Mouse (Mus musculus): ENCODE results near the gene Hsd17b3.

Hsd17b3 gene

GRCm38 (mm10) chr13:64089130-64089529 lies at the start of gene Hsd17b3:
Gene Hsd17b3, minus strand, starts transcription at chr13:64089230.
- DNase-seq (ENCODE audit: low read depth, low spot score): no peak

- no peak for DNase-seq (ENCODE audit: low read depth, low spot score)
Measured at GRCm38 (mm10) chr13:64129616-64130375, 40.8 kb upstream of the Hsd17b3 start.

GRCm38 (mm10) chr13:64128858-64129615 lies 40.0 kb upstream of the Hsd17b3 start, which contains the start of gene Slc35d2:
Gene Slc35d2, minus strand, starts transcription at chr13:64129368.
- DNase-seq (ENCODE audit: low read depth, low spot score): peak; percentile 65

- no peak for DNase-seq (ENCODE audit: low read depth, low spot score)
Measured at GRCm38 (mm10) chr13:64126316-64126715, 37.3 kb upstream of the Hsd17b3 start.

GRCm38 (mm10) chr13:64124886-64125285 lies 35.9 kb upstream of the Hsd17b3 start:
- no peak for DNase-seq (ENCODE audit: low read depth, low spot score)

GRCm38 (mm10) chr13:64123491-64124188 lies 34.6 kb upstream of the Hsd17b3 start:
- DNase-seq (ENCODE audit: low read depth, low spot score): no peak

GRCm38 (mm10) chr13:64120760-64121159 lies 31.7 kb upstream of the Hsd17b3 start:
- DNase-seq (ENCODE audit: low read depth, low spot score): no peak

GRCm38 (mm10) chr13:64117442-64117841 lies 28.4 kb upstream of the Hsd17b3 start:
- DNase-seq (ENCODE audit: low read depth, low spot score): peak; percentile 42

GRCm38 (mm10) chr13:64110421-64110820 lies 21.4 kb upstream of the Hsd17b3 start:
- DNase-seq (ENCODE audit: low read depth, low spot score): no peak

GRCm38 (mm10) chr13:64108381-64108850 lies 19.4 kb upstream of the Hsd17b3 start:
- DNase-seq (ENCODE audit: low read depth, low spot score): no peak

GRCm38 (mm10) chr13:64107535-64107934 lies 18.5 kb upstream of the Hsd17b3 start:
- peak; percentile 27 for DNase-seq (ENCODE audit: low read depth, low spot score)

GRCm38 (mm10) chr13:64107105-64107504 lies 18.1 kb upstream of the Hsd17b3 start:
- DNase-seq (ENCODE audit: low read depth, low spot score): no peak

- DNase-seq (ENCODE audit: low read depth, low spot score): no peak
Measured at GRCm38 (mm10) chr13:64105690-64106089, 16.7 kb upstream of the Hsd17b3 start.

- DNase-seq (ENCODE audit: low read depth, low spot score): peak; percentile 53
Measured at GRCm38 (mm10) chr13:64100186-64100585, 11.2 kb upstream of the Hsd17b3 start.

- peak; percentile 78 for DNase-seq (ENCODE audit: low read depth, low spot score)
Measured at GRCm38 (mm10) chr13:64098992-64099391, 10.0 kb upstream of the Hsd17b3 start.

GRCm38 (mm10) chr13:64093341-64093740 lies 4.3 kb upstream of the Hsd17b3 start:
- peak; percentile 79 for DNase-seq (ENCODE audit: low read depth, low spot score)

- no peak for DNase-seq (ENCODE audit: low read depth, low spot score)
Measured at GRCm38 (mm10) chr13:64092752-64093151, 3.7 kb upstream of the Hsd17b3 start.

GRCm38 (mm10) chr13:64092141-64092540 lies 3.1 kb upstream of the Hsd17b3 start:
- no peak for DNase-seq (ENCODE audit: low read depth, low spot score)

- no peak for DNase-seq (ENCODE audit: low read depth, low spot score)
Measured at GRCm38 (mm10) chr13:64091006-64091405, 2.0 kb upstream of the Hsd17b3 start.

- DNase-seq (ENCODE audit: low read depth, low spot score): no peak
Measured at GRCm38 (mm10) chr13:64090278-64090677, 1.2 kb upstream of the Hsd17b3 start.

GRCm38 (mm10) chr13:64088057-64088456 lies 973 bp downstream of the Hsd17b3 start:
- DNase-seq (ENCODE audit: low read depth, low spot score): no peak

- DNase-seq (ENCODE audit: low read depth, low spot score): no peak
Measured at GRCm38 (mm10) chr13:64086036-64086435, 3.0 kb downstream of the Hsd17b3 start.
